Mouse (Mus musculus) thymus, postnatal 14 days (tissue): ENCODE data around the gene Slc6a11.

ENCODE experiments used
- DNase-seq: peaks from one replicate; pipeline ENCODE4 v3.0.0; 2021

The Slc6a11 gene

DNA sequence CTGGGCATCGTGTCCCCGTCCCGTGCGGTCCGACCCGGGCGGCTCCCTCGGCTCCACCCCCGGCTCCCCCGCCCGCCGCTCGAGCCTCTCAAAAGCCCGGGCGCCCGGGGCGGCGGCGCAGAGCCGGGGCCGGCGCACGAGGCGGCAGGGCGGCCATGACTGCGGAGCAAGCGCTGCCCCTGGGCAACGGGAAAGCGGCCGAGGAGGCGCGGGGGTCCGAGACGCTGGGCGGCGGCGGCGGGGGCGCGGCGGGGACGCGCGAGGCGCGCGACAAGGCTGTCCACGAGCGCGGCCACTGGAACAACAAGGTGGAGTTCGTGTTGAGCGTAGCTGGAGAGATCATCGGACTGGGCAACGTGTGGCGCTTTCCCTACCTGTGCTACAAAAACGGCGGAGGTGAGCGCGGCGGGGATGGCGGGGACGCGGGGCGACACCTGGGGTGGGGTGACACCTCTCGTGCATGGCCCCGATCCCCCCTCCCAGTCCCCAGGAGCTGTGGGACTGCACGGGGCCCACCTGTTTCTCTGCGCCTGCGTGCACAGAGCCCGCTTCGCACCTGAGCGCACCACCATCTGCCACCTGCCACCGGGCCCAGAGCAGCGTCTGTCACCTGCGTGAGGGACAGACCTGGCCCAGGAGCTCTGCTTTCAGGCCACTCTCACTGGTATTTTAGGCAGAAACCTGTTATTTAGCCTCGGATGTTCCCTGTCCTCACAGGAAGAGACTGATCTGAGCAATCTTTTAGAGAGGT lies at the start of gene Slc6a11:
TSS of gene Slc6a11 (plus strand) at position 120 of the 751 bp plus-strand sequence.
- no peak for DNase-seq

GRCm38 (mm10) chr6:114087106-114087505 lies 43.9 kb upstream of the Slc6a11 start:
- peak; percentile 8 for DNase-seq

DNA sequence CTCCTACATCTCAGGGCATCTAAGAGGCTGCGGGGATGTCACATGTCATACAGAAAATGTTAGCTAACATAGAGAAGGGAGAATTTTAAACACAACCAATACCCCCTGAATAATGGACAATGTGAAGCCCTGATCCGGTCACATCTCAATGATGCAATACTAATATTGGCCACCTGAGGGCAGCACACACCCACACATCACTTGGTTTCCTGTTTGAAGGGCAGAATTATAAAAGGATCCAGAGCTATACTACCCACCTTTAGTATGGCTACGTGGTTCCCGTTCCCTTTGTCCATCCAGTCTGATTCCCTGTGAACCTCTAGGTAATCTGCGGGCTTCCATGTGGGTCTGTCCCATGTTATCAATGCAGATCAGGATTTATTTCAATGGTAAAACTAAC lies 41.4 kb upstream of the Slc6a11 start:
- peak; percentile 39 for DNase-seq

DNA sequence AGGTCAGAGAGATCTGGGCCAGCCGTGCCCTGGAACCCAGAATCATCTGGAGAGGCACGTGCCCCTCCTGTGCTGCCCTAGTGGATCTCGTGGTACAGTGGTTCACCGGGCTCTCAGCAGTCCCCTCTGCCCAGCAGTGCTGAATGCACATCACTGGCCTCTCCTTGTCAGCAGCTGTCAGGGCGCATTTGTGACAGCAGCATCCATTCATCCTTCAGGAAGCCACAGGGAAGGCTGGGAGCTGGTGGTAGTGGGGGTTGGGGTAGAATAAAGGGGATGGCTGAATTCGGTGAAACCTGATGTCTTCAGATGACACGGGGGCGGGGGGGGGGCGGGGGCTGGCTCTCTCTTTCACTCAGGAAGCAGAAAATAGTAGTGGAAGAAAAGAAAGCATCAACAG lies 38.8 kb upstream of the Slc6a11 start:
- no peak for DNase-seq

DNA sequence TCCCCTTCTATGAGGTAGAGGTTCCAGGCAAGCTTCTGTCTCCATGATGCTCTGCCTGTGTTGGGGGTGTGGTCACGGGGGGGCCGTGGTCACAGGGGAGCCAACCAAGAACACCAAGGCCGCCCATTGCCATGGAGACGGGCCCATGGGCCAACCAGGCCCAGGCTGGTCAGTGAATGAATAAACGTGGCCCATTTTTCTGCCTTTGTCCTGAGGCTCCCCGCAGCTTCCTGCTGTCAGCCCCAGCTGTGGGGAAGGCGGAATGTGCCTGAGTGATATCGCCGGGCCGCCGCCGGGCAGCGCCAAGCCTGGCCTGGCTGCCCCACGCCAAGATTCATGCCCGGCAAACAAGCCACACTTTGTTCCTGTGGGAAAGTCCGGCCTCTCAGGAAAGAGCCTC lies 36.8 kb upstream of the Slc6a11 start:
- no peak for DNase-seq

DNA sequence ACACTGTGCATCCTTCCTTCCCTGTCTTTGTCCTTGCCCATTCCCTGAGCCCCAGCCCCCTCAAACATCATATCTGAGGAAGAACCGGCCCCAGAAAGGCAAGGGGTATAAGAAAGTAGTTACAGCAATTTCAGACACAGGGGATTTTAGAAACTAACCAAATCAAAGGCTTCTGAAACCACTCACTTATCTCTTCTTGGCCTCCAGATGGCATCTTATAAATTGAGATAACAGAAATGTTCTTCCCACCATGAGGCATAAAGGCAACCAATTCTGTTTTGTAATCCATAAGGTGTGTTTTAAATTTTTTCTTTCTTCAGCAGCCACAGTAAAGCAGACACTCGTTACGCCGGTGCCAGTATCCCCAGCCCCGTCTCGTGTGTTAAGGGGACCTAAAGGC lies 34.5 kb upstream of the Slc6a11 start:
- DNase-seq = no peak

GRCm38 (mm10) chr6:114101923-114102322 lies 29.1 kb upstream of the Slc6a11 start:
- DNase-seq = no peak

DNA sequence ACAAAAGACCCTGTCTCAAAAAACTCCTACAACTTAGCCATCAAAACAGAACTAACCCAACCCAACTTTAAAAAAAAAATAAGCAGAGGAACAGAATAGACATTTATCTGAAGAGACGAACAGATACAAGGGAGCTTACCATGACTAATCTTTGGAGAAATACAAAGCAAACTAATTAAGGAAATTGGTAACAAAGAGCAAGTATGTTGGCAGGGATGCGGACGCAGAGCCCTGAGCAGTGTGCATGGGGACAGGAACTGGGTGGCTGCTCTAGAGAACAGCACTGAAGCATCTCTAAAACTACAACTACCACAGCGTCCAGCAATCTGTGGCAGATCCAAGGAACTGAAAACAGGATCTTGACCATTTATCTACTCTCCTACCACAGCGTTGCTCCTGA lies 11.5 kb upstream of the Slc6a11 start:
- DNase-seq = no peak

GRCm38 (mm10) chr6:114125530-114125929 lies 5.5 kb upstream of the Slc6a11 start:
- no peak for DNase-seq

GRCm38 (mm10) chr6:114132472-114132871 lies 1.4 kb downstream of the Slc6a11 start:
- DNase-seq = no peak

DNA sequence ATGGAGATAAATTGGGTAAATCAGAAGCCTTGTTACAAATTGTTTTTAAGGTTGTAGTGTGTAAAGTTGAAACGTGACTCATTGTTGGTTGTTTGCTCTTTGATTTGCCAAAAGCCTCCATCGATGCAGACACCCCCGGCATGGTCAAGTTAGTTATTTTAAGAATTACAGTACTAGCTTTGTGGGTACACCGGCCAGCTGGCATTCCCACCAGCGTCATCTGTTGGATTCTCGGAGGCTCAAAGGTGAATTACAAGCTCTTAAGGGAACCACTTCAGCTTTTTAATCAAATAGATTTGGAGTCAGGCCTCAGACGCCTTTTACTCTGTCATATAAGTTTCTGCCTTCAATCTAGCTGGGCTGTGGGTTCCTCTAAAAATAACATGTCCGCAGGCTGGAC lies 1.9 kb downstream of the Slc6a11 start:
- DNase-seq = no peak

DNA sequence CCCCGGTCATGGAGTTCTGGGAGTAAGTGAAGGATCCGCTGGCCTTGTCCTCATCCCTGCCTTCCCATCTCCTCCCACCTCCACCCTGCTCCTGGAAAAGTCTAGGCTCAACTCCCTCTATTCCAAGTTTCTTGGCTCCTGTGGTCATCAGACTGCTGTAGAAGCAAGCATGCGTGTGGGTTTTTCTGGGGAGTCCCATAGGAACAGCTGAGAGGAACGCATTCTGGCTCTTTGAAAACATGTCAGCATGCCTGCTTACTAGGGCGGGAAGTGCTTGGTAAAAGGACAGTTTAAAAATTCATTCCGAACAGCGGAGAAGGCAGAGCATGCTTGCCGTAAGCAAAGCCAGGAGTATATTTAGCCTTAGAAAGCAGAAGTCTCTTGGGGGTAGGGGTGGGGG lies 7.9 kb downstream of the Slc6a11 start:
- no peak for DNase-seq

- DNase-seq = no peak
Observed at GRCm38 (mm10) chr6:114141481-114141880, 10.4 kb downstream of the Slc6a11 start.

DNA sequence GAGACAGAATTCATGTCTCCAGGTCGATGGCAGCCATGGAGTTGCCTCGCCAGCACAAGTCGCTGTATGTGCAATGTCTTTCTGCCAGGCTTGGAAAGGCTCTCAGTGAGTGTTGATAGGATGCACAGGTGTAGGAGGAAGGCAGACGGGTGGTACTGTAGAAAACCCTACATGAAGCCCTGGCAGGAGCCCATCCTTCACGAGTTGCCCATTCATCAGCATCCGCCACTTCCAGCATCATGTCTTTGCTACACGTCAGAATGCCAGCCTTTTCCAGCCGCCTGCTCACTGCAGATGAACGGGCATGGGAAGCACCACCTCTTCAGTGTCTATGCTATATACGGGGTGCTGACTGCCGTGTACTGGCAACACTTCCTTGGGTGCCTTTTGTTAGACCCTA lies 11.4 kb downstream of the Slc6a11 start:
- DNase-seq = no peak

DNA sequence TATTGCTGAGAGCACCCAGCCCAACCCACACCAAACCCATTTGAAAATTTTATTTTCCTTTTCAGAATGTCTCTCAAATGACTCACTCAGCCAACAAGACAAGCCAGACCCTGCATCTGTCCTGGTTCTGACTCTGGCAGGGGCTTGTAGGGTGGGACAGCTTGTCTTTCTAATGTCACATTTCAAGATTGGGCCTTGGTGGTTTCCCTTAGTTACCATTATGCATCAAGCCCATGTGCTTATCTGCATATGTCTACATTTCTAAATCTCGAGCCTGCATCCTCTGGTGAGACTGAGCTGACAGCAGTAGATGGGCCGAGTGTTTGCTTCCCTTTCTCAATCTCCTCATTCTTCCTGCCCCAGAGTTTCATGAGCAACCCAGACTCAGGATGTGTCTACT lies 12.5 kb downstream of the Slc6a11 start:
- no peak for DNase-seq

DNA sequence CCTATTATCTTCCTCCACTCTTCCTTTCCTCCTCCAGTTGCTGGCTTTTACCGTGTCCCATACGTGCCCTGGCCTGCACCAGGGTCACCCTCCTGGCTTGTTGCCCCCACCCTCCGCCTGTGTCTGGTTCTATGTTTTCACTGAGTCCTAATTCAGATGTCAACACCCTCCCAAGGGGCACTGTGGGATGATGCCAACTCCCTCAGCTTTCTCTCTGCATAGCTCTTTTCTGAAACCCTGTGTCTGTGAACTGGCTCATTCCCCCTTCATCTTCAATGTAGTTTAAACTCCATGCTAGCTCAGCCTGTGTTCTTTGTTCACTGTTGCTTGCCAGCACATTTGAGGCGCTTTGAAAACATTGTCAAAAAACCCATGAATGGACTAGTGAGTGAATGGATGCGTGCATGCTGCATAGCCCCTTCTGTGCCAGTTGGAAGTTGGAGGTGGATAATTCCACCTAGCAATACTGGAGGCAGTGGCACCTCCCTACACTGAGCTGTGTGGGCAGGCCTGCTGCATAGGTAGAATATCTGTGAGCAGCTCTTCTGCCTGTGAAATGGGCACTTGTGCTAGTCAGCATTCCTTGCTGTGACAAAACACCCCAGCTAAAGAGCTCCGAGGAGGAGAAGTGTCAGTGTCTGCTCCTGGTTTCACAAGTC lies 13.5 kb downstream of the Slc6a11 start:
- DNase-seq = no peak

- no peak for DNase-seq
Observed at GRCm38 (mm10) chr6:114145650-114146329, 14.7 kb downstream of the Slc6a11 start.

- no peak for DNase-seq
Observed at GRCm38 (mm10) chr6:114155720-114156119, 24.7 kb downstream of the Slc6a11 start.

DNA sequence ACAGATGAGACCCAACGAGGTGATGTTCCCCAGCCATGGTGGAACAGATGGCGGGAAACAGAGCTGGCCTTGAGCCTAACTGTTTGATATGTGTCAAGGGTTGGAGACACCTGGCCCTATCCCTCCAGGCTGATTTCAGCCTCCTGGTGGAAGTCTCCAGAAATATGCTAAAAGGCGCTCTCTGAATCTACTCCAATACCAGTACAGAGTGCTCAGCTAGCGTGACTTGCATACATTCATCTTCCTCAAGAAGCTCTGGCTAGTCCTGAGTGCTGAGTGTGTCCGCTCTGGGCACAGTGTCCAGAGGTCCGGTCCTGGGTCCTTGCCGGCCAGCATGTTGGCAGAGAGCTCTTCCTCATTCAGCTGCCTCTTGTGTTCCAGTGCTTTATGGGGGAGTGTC lies 27.8 kb downstream of the Slc6a11 start:
- DNase-seq = no peak

DNA sequence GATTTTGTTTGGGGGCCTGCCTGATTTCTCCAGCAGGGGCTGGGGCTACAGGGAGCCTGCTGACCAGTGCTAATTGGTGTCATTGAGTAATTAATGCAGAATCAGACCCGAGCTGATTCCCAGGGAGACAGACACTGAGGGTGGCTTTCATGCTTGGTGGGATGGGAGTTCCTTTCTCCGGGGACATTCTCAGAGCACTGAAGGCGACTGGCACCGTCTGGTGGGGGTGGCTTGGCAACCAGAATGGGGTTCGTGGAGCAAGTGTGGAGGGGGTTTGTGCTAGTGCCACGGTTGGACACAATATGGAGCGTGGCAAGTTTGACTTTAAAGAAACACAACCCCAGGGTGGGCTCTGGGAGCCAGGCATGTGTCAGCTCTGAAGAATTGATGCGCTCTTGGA lies 29.7 kb downstream of the Slc6a11 start:
- no peak for DNase-seq

DNA sequence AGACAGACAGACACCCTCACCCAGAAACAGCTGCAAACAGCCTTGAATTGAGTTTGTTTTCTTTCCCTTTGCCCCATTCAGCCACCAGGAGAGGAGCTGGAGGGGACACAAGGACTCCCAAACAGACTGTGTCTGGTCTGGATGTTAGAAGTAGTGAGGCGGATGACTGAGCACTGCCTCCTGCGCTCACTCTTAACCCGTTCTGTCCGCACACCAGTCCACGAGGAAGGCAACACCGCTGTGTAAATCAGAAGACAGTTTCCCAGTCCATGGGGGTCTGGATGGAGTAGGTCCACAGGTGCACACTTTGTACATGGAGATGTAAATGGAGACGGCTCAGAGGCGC lies 43.0 kb downstream of the Slc6a11 start:
- DNase-seq = no peak

DNA sequence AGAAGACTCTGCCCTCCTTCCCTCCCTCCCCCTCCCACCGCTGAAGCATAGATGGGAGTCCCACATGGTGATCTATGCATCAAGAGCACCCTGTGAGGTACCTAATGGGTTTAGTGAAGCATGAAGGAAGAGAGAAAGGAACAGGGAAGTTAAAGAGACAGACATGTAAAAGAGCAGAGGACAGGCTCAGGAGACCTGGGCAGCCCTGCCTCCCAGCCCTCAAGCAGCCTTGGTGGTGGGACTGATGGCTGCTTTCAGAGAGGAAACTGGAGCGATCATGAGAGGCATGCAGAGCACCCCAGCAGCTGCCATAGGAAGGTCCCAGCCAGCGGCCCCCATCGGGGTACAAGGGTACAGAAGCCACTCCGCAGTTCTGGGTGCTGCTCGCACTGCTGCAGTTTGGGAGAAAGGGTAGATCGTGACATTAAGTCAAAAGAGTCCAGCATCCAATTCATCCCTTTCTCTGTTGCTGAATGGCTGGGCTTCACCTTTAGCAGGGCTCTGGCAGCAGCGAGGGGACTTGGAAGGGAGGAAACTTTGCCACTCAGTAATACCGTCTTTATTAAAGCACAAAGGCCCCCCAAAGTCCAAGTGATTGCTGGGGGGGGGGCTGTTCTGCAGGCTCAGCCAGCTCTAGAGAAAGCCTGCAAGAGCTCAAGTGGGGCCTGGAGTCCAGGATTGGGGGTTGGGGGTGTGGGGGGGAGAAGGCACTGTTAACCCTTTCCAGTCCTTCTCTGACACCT lies 43.5 kb downstream of the Slc6a11 start:
- DNase-seq = no peak

DNA sequence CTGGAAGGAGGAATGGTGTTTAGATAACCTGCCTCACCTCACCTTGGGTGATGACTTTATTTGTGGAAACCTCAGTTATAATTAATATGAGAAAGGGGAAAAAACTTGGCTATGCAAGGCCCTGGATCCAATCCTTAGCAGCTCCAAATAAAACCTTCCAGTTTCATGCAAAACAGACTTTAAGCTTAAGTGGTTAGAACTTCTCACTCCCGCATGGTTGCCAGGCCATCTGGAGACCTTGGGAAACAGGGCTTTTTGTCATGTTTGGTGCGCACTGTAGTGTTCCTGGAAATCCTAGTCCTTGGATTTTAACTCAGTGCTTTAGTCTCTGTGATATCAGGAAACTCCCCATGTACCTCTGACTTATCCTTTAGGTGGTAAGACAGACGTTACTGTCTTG lies 47.1 kb downstream of the Slc6a11 start:
- no peak for DNase-seq
